9 mouse cellular contexts compared by ENCODE assay signal in genomic region chr10:60107448-60107847, GRCm38 (mm10). TPM values are rescaled to one million over a fixed set of nuclear protein-coding genes. Genes with fewer than 3 reads are reported as not detected.
DNase-seq lines count a peak whose midpoint lies in the region; ATAC-seq lines count a peak whose summit lies in the region.
"Had no signal": no experiment of that assay in that cellular context is flagged by ENCODE, and none has a peak within 500 bp of the region (broad histone marks: within the 10 kb centered on the region; RNA-seq: fewer than 3 reads in every experiment).

No protein-coding gene starts in this region.

- peak; percentile 86 for DNase-seq in cerebellum, adult 11-12 months
- DNase-seq in urinary bladder, postnatal 14 days (ENCODE audit: low spot score) = no peak
- no peak for DNase-seq in layer of hippocampus, postnatal 25 days (ENCODE audit: extremely low spot score in 1 of 2, low spot score in 1 of 2)

- 0 out of 2 replicates have a peak overlapping the region, but pooled peaks have one; percentile 3 for H3K27ac ChIP-seq in forebrain, embryonic 16.5 days (ENCODE audit: low read length)
- no peak overlapping the region for H3K27ac ChIP-seq in limb, embryonic 15.5 days
- peak overlapping the region; percentile 97 for H3K27ac ChIP-seq in neural tube, embryonic 13.5 days (replicated peaks)

- H3K36me3 ChIP-seq in megakaryocyte, embryonic 14.5 days (replicated peaks; ENCODE audit: low read length) = peaks cover 8% of the 10 kb centered on the region
- no peaks in the 10 kb centered on the region for H3K36me3 ChIP-seq in forebrain, embryonic 16.5 days (ENCODE audit: control insufficient read depth, insufficient read depth)
- H3K36me3 ChIP-seq in limb, embryonic 15.5 days = no peaks in the 10 kb centered on the region
- H3K36me3 ChIP-seq in neural tube, embryonic 13.5 days = no peaks in the 10 kb centered on the region

- peak overlapping the region; percentile 92 for H3K4me3 ChIP-seq in megakaryocyte, embryonic 14.5 days (replicated peaks)
- peak overlapping the region; percentile 72 for H3K4me3 ChIP-seq in forebrain, embryonic 16.5 days (replicated peaks; ENCODE audit: low read length)
- H3K4me3 ChIP-seq in limb, embryonic 15.5 days = peak overlapping the region; percentile 60
- H3K4me3 ChIP-seq in neural tube, embryonic 13.5 days = peak overlapping the region; percentile 84
- H3K4me3 ChIP-seq: erythroblast, embryonic 14.5 days had no signal

- H3K9me3 ChIP-seq in megakaryocyte, embryonic 14.5 days = no peaks in the 10 kb centered on the region
- H3K9me3 ChIP-seq in forebrain, embryonic 16.5 days (ENCODE audit: control insufficient read depth, low read length) = no peaks in the 10 kb centered on the region
- no peaks in the 10 kb centered on the region for H3K9me3 ChIP-seq in limb, embryonic 15.5 days
- H3K9me3 ChIP-seq in neural tube, embryonic 13.5 days = no peaks in the 10 kb centered on the region

- 2% methylated on average over 28 of the region's 28 CpGs for WGBS in forebrain, embryonic 16.5 days
- WGBS in limb, embryonic 15.5 days = 3% methylated on average over 27 of the region's 28 CpGs
- WGBS in neural tube, embryonic 13.5 days = under 1% methylated on average over 28 of the region's 28 CpGs

- ATAC-seq in megakaryocyte, adult 5-6 weeks (ENCODE audit: poor library complexity, severe bottlenecking) = no peak
- ATAC-seq in forebrain, embryonic 16.5 days = no peak
- no peak for ATAC-seq in limb, embryonic 15.5 days (ENCODE audit: insufficient number of reproducible peaks, low FRiP score, low TSS enrichment, low read depth)
- no peak for ATAC-seq in neural tube, embryonic 13.5 days (ENCODE audit: low read depth)

- H3K4me2 ChIP-seq in forebrain, embryonic 16.5 days (ENCODE audit: low read length) = peak overlapping the region; percentile 92
- H3K4me2 ChIP-seq in limb, embryonic 15.5 days = peak overlapping the region; percentile 99
- H3K4me2 ChIP-seq in neural tube, embryonic 13.5 days = peak overlapping the region; percentile 77

- H3K9ac ChIP-seq in forebrain, embryonic 16.5 days (replicated peaks; ENCODE audit: low read depth, low read length) = peak overlapping the region; percentile 89
- H3K9ac ChIP-seq in limb, embryonic 15.5 days = no peak overlapping the region
- H3K9ac ChIP-seq in neural tube, embryonic 13.5 days = peak overlapping the region; percentile 96

- peaks cover 81% of the 10 kb centered on the region for H3K27me3 ChIP-seq in megakaryocyte, embryonic 14.5 days (replicated peaks)
- no peaks in the 10 kb centered on the region for H3K27me3 ChIP-seq in forebrain, embryonic 16.5 days (replicated peaks; ENCODE audit: control insufficient read depth, insufficient read depth, low read length)
- peaks cover 43% of the 10 kb centered on the region for H3K27me3 ChIP-seq in limb, embryonic 15.5 days
- no peaks in the 10 kb centered on the region for H3K27me3 ChIP-seq in neural tube, embryonic 13.5 days

- peaks cover 20% of the 10 kb centered on the region for H3K4me1 ChIP-seq in megakaryocyte, embryonic 14.5 days
- peaks cover 28% of the 10 kb centered on the region for H3K4me1 ChIP-seq in forebrain, embryonic 16.5 days (replicated peaks; ENCODE audit: control insufficient read depth, insufficient read depth, low read length)
- H3K4me1 ChIP-seq in limb, embryonic 15.5 days = peaks cover 38% of the 10 kb centered on the region
- peaks cover 66% of the 10 kb centered on the region for H3K4me1 ChIP-seq in neural tube, embryonic 13.5 days (replicated peaks)

RNA-seq across cellular contexts. Expression of gene Spock2, which starts 1.4 kb away (rescaled TPM):
- polyA plus RNA-seq in megakaryocyte, embryonic 14.5 days (2012; ENCODE audit: insufficient read depth, low replicate concordance) = 3.1 and 5.4 TPM in 2 replicates
- total RNA-seq in megakaryocyte, adult 5-6 weeks (2015) = 0.11 and 0.20 TPM in 2 replicates
- 0.04 and 0.07 TPM in 2 replicates for total RNA-seq in megakaryocyte, adult 5-6 weeks (2017)
- polyA plus RNA-seq in forebrain, embryonic 16.5 days (2015; fragmentation: Nextera tagmentation; extraction: Ambion mirVana) = 52.6 and 68.6 TPM in 2 replicates
- 11.0 and 11.6 TPM in 2 replicates for polyA plus RNA-seq in limb, embryonic 15.5 days (2015; fragmentation: Nextera tagmentation; extraction: Ambion mirVana)
- polyA plus RNA-seq in neural tube, embryonic 13.5 days (2015; fragmentation: Nextera tagmentation; extraction: Ambion mirVana) = 99.9 and 103 TPM in 2 replicates
- total RNA-seq in layer of hippocampus, postnatal 25 days (2021) = 100 to 1,000 TPM; 509 to 518 TPM
